Mouse (Mus musculus) liver, embryonic 14.5 days (tissue): Measurements from ENCODE around the gene 1600002K03Rik.

Experiments used
- CTCF ChIP-seq: IDR thresholded peaks from 2 replicates; pipeline ENCODE4 v1.5.1; 2016; ENCODE audit warnings: antibody characterized with exemption, low read depth, control low read depth
- EP300 ChIP-seq: IDR thresholded peaks from 2 replicates; pipeline ENCODE4 v1.6.1; 2016; ENCODE audit warnings: antibody characterized with exemption, low read depth

GRCm38 (mm10) chr10:80174705-80175104 lies 2.0 kb downstream of the 1600002K03Rik start:
- TF ChIP-seq CTCF (peak; percentile 85), EP300 (no peak)
